Mouse (Mus musculus): ENCODE measurements at regions not wholly inside any gene's neighbourhood (a gene's known extent, or its start where the extent isn't known, plus 50 kb on each side); places are given as distances from the start of the nearest gene placed in this dataset.

DNA sequence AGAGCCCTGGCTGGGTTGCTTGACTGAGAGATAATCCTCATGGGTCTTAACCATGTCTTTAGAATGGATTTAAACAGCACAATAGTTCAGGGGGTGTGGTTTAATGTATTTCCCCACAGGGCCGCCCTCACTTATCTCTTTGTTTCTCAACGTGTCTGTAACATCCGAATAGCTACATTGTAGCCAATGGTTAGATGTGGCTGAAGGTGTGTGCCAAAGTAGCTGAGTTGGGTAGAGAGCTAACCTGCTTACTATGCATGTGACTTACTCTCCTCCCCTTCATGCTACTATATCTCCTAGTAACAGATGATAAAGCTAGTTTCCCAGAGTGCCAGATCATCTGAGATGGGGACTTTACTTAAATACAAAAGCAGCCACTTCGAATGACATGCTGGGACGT is 213.2 kb upstream of the Prok2 start:
- no peak for DNase-seq (ENCODE audit: inconsistent ontology term)

DNA sequence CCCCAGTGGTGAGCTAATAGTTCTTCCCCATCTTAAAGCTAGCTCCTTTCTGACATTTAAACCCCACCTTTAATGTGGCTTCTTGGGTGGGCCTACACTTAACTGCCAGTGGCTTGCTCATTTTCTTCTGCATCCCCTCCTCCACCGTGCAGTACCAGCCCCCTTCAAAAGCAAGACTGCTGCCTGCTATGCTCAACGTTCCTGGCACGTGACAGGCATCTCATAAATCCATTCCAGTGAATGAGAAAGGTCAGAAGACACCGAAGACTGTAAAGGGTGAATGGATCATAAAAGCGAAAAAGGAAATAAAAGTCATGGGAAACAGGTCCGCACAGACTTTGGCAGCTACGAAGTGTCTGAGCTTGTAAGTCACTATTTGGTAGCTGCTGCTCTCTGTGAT is 212.8 kb upstream of the Prok2 start:
- no peak for DNase-seq (ENCODE audit: inconsistent ontology term)

DNA sequence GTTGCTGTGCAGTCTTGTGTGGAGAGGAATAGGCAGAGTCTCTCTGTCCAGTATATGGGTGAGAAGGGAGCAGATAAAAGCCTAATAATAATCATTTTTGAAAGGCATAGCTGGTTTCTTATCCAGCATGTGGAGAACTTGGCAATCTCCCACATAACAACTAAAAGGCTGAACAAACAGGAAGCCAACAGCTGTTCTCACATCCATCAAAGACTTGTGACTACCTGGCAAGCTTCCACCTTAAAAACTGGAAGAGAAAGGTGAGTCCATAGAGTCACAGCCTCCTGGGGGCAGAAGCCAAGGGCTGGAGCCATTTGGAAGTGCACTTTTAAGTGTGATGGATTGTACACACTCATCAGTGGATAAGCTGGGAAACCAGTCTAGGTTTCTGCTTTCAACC is 210.5 kb upstream of the Prok2 start:
- no peak for DNase-seq (ENCODE audit: inconsistent ontology term)

DNA sequence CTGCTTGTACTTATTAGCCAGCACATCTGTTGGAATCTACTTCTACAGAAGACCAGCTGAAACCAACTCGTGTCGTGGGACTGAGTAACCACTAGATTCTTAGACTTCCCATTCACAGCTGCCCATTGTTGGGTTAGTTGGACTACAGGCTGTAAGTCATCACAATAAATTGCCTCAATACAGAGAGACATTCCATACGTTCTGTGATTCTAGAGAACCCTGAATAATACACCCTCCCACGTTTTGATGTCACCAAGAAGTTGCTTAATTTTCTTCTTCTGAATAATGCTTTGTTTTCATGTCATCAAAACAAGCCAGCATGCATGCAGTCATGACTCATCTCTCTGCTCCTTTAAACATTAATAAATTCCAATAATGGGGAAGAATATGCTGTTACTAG is 209.2 kb upstream of the Prok2 start:
- DNase-seq (ENCODE audit: inconsistent ontology term): peak; percentile 51

DNA sequence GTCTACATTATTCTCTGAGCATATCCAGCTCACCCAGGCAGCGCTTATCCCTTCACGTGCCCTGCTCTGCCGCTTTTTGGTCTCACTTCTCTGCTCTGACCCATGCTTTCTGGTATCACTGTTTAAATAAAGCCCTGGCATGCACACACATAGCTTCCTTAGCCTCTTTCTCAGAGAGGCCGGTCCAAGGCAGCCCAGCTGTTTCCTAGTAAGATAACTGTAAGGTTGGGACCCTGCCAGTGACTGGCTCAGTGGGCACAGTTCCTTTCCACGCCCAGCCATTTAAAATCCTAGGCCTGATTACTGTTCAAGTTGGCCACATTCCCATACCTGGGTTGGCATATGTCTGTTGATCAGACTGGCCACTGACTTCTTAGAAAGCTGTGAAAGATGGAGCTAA is 208.2 kb upstream of the Prok2 start:
- no peak for DNase-seq (ENCODE audit: inconsistent ontology term)

DNA sequence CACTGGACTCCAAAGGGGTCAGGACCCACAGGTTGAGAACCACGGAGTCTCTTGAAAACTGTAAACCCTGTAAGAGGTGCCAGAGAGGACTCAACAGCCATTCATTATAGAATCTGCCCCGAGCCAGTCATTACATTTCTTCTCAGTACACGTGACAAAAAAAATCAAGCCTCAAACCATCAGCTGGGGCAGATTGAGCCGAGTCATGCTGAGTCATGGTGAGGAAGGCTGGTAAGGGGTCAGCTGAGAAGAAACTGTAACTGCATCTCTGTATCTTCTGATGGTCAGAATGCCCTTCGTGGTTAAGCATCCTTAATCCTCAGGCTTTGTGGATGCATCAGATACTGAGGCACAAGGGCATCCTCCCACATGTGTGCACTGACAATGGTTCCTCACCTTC is 207.2 kb upstream of the Prok2 start:
- DNase-seq (ENCODE audit: inconsistent ontology term): peak; percentile 42

DNA sequence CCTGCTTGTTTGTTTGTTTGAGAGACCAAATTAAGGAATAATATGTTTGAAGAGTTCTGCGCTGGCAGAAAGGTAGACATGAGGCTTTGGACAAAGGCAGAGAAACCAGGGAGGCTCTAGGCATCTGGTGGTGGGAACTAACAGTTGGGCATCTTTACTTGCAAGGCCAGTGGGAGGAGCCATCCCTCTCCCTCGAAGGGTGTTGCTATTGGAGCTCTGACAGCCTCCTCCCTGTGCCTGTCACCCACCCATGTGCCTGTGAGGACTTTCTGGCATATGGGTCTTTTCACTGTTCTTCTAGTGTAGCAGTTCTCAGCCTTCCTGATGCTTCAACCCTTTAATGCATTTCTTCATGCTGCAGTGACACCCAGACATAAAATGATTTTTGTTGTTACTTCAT is 206.7 kb upstream of the Prok2 start:
- no peak for DNase-seq (ENCODE audit: inconsistent ontology term)

DNA sequence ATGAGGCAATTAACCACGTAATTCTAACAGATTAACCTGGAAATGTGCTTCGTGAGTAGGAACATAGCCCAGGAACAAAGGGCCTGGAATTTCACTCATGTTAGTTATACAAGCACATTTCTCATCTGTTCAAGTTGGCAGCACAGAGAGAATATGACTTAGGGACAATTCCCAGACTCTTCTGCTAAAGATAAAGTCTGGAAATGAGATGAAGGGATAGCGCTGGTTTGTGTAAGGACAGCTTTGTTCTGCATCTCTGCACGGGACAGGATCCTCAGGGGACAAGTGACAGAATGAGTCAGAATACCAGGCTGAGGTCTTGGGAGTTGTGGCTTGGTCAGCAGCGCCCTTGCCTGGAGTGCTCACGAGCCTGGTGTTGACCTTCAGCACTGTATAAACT is 206.2 kb upstream of the Prok2 start:
- peak; percentile 53 for DNase-seq (ENCODE audit: inconsistent ontology term)

DNA sequence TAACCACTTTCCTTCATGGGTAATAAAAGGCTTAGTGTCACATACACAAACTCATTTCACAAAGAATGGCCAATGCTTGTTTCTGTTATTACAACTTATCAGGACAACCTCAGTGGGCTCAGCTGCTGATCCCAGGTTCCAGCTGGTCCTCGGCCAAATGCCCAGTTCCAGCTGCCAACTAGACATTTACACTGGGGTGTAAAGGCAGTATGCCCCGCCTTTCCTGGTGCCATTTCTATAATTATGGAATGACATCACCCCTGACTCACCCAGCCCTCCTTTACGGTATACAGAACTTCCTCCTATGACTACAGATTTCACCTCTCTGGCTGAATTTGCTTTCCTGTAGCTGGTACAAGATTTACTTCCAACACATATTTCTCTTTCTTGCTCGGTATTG is 205.4 kb upstream of the Prok2 start:
- no peak for DNase-seq (ENCODE audit: inconsistent ontology term)

DNA sequence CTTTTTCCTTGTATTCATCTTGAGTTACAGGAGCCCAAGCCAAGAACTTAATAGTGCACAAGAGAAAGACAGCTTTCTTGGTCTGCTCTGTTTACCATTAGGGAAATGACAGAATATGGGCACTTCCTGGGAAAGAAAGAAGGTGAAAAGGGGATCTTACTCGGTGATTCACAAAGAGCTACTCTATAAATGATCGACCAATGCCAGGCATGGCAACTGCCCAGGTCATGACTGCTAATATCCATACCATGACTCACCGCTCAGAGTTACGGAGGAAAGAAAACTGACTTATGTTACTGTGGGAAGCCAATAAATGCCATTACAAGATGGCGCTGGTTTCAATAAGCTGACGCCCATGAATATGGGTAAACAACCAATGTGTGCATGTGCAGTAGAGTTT is 204.1 kb upstream of the Prok2 start:
- no peak for DNase-seq (ENCODE audit: inconsistent ontology term)

DNA sequence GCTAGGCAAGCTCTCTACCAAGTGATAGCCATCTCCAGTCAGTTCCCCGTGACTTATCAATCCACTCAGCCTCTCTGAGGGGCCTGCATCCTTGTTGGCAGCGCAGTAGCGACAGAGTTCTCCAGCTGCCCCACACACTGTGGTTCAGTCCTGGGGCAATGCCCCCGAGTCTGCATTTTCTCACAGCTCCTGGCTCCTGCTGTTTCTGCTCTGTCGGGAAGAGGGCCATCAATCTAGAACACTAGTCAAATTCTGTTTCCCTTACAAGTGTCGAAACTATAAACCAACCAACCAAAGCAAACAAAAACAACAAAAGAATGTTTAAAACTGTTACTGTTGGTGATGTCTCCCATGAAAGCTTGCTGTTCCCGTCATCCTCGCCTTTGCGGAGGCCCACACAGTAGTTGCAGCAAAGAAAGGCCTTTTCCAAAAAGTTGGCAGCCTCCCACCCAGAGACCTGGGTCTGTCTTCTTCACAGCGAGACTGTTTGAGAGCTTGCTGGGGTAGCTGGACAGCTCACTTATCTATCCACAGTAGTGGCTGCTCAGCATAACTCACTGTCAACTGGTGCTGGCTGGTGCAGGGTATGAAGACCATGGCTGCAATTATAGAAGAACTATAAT is 201.9 kb upstream of the Prok2 start:
- DNase-seq (ENCODE audit: inconsistent ontology term): no peak

DNA sequence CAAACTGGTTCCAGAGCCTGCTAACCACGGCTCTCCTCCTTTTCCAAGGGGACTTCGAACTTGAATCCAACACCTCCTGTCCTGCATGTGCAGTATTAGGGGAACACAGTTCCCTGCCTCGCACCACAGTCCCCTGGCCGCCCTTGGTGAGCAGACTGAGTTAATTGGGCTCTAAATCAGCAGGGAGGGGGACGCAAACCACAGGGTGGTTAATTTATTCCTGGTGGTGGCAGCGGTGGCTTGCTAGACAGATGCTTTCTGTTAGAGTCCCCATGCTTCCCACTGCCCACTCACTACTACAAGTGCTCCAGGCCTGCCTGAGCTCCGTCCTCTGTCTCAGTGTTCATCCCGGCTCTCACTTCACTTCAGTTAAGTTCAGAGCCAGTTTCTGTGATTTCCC is 198.0 kb upstream of the Prok2 start:
- no peak for DNase-seq (ENCODE audit: inconsistent ontology term)

DNA sequence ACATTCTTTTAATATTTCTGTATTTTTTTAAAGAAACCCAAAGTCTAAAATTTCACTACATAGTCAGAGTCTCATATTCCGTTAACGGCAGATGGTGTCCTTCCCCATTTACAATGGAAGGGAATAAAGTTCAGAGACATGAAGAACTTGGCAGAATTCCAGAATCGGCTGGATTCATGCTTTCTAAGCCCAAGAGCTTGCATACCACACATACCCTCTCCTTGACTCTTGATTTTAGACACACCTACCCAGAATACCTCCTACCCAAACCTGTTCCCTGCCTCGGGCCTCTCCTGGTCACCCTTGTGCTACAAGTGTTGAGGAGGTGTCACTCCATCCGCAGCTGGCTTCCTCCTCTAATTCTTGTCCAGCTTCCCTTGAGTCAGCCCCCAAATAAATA is 195.8 kb upstream of the Prok2 start:
- no peak for DNase-seq (ENCODE audit: inconsistent ontology term)

DNA sequence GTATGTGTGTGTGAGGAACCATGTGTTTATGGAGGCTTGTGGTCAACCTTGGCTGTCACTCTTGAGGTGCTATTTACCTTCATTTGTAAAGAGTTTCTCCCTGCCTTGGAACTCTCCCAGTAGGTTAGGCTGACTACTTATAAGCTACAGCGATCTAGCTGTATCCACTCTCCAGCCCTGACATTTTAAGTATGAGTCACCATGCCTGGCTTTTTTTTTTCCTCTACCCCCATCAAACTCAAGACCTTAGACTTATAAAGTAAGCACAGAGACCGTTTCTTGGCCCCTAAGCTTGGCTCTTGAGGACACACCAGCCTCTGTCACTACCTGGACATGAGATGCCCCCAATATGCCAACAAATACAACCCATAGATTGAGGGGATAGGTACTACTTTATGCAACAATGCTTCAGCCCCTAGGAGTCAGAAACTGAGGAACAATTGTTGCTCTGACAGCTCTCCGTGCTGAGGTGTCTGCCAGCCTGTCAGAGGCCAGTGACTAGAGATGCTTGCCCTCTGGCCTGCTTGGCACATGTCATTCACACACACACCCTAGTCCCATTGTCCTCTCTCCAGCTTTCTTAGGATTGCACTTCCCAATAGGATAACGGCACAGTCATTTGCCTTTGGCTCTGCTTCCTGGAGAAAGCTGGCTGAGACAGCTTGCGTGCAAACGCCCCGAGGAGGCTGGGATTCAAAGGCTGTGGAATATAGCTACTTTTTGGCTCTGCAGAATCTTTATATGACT is 193.8 kb upstream of the Prok2 start:
- DNase-seq (ENCODE audit: inconsistent ontology term): no peak

DNA sequence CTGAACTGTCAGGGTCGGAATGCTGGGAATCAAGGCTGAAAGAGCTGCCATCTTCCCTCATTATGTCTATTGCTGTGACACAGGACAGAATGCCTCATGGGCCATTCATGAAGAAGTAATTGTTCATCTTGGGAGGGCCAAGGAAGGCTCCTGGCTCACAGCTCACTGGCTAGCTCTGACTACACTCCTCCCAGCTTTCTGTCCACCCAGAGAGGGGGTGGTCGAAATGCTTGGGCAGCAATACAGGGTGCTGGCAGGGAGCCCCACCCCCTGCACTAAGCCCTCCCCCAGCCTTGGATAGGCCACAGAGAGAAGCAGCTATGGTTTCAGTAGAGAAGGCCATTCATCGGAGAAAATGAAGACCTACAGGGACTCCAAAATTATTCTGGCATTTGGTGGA is 192.2 kb upstream of the Prok2 start:
- peak; percentile 81 for DNase-seq (ENCODE audit: inconsistent ontology term)

DNA sequence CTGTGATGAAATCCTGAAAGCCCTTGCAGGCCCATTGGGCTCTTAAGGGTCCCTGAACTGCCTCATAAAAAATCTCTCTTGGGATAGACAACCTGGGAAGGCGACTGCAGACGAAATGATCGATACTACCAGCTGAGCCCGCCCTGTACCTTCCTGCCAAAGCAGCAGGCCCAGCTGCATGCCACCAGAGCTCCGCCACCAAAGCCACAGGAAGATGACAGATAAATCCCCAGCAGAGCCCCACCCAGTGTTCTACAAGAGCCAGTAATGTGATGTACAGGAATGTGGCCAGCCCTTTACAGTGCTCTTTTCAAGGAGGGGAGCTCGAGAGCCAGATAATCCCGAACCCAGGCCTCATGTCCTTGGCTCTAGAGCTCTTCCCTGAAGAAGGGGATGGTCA is 183.7 kb upstream of the Prok2 start:
- DNase-seq (ENCODE audit: inconsistent ontology term): no peak

DNA sequence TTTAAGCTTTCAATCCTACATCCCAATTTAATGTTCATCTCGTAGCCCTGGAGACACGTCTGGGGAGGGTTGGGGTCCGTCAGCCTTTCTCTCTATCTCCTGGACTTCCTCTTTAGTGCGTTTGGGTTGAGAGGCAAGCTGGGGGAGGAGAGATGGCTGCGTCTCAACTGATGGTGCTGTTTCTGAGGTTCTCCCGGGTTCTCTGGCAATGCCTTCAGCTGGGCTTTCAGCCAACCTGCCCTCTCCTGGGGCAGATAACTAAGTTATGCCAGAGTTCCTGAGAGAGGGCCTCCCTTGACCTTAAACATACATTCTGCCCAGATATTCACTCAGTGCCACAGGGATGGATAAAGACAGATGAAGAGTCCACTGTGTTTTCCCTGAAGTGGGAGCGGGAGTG is 183.3 kb upstream of the Prok2 start:
- DNase-seq (ENCODE audit: inconsistent ontology term): no peak

DNA sequence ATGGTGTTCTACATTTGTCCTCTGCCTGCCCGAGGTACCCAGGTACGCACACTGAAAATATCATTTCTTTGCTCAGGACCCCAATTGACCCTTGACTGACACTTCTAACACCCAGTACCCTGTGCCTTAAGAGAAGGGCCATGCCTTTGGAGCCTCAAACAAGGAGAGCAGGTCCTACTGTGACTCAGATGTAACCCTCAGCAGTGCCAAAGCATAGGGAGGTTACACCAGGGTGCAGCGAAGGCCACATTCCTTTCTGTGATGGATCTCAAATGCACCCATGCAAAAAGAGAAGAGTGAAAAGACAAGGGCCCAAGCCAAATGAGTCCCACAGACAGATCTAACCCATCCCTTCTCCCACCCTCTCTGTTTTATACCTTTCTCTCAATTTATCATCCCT is 181.9 kb upstream of the Prok2 start:
- DNase-seq (ENCODE audit: inconsistent ontology term): no peak

DNA sequence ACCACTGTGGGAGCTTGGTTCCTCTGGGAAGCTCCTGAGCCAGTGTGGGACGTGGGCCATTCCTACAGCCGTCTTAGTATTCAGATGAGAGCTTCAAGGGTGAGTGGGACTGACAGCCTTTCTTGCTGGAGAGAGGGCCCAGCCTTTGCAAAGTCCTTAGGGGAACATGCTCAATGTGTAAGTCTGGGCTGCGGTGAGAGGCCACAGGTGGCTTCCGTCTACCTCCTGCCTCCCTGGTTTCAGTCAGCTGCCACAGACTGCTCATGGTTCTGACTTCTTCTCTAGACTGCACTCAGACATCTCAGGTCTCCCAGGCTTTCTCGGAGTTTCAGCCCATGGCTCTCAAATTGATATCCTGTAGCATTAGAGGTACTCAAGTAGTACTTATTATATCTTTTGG is 179.0 kb upstream of the Prok2 start:
- no peak for DNase-seq (ENCODE audit: inconsistent ontology term)

DNA sequence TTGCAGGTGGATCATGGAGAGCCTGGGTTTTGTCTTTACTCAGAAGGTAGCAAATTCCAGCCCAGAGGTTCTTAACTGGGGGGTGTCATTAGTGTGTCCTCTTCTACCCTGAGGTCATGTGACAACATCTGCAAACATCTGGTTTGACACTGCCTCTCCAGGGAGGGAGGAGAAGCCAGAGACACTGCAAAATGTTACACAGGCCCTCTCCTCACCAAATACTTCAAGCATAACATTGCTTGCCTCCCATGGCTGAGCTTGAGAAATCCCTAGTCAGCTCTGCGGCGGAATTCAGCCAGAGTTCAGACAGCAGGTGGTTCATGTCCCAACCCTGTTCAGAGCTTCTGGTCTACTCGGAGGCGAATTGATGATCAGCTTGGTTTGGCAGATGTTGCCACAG is 178.4 kb upstream of the Prok2 start:
- no peak for DNase-seq (ENCODE audit: inconsistent ontology term)

DNA sequence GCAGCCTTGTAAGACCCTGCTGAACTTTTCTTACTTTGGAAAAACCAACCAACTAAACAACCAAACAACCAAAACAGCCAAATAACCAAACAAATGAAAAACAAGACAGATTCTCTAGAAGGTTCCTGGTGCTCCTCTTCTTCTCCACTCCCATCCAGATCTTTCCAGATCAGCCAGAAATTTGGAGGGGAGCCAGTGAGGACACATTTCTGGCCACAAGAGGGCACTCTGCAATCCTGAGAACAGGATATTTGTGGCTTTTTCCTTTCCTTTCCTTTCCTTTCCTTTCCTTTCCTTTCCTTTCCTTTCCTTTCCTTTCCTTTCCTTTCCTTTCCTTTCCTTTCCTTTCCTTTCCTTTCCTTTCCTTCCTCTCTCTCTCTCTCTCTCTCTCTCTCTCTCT is 177.9 kb upstream of the Prok2 start:
- DNase-seq (ENCODE audit: inconsistent ontology term): peak; percentile 38

DNA sequence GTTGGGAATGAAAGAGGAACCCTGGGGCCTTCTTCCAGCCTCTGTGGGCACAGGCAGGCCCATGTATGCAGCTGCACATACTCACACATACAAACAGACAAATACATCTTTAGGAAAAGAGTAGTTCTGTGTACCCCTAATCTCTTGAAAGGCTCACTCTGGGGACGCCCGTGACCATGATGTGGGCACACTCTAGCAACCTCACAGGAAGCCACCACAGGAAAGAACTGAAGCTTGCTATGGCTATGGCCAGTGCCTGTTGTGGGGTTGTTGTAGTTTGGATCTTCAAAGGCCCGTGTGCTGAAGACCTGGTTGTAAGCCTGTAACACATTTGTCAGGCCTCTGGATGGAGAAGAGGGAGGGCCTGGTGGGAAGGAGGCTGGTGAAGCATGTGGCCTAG is 175.4 kb upstream of the Prok2 start:
- DNase-seq (ENCODE audit: inconsistent ontology term): no peak

DNA sequence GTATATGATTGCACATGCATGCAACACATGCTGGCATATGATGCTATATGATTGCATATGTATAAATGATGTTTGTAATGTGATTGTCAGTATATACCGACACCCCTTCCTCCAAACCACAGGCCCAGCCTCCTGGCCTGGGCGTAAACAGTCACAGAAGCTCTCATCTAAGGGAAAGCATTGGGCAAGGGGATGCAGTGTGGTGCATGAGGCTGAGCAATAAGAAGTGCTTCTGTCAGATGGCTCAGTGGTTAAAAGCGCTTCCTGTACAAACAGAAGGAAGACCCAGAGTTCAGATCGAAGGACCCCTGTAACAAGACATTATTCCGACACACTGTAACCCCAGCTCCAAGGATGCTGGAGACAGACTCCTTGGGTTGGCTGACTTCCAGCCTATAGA is 175.0 kb upstream of the Prok2 start:
- no peak for DNase-seq (ENCODE audit: inconsistent ontology term)

DNA sequence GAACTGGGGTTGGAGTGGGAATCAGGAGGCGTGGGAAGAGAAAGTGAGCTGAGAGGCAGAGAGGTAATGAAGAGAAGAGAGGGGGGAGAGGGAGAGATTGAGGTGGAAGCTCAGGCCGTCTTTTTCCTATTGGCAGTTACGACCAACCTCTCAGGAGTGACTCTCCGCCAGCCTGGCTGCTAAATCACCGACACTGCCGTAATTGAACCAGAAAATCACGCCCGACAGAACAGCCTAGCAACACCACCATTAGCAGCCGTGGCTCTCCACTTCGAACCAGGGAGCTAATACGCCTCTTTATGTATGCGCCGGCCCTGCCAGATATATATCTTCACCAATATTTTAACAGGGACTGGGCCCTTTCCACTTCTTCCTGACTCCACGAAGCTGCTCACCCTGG is 173.5 kb upstream of the Prok2 start:
- DNase-seq (ENCODE audit: inconsistent ontology term): no peak
